Mouse (Mus musculus): ENCODE measurements around the gene Ankmy1. TPM values are rescaled to one million over a fixed set of nuclear protein-coding genes. Genes with fewer than 3 reads are reported as not detected.
A peak's percentile ranks its signal among the peaks of the same experiment; 100 is the strongest.

Gene Ankmy1
- 0.20 and 0.43 TPM in 2 replicates for polyA plus RNA-seq (2015; fragmentation: Nextera tagmentation; extraction: Ambion mirVana)

GRCm38 (mm10) chr1:92902786-92903185, at the start of gene Ankmy1:
TSS of gene Ankmy1 (minus strand) at chr1:92902906.
- Histone ChIP-seq H3K9me3 (no peaks in the 10 kb centered on the region), H3K4me3 (0 out of 2 replicates have a peak within 1 kb of the TSS, but pooled peaks have one; percentile 3), H3K9ac (no peak within 1 kb of the TSS), H3K4me1 (peaks cover 18% of the 10 kb centered on the region), H3K36me3 (no peaks in the 10 kb centered on the region), H3K27me3 (peaks cover 13% of the 10 kb centered on the region; the same call in 1 of the 2 replicates), H3K27ac (no peak within 1 kb of the TSS), H3K4me2 (peak within 1 kb of the TSS; percentile 35)
- WGBS, result 1% methylated on average over 15 of the region's 15 CpGs
- no peak for ATAC-seq (ENCODE audit: insufficient number of reproducible peaks, low FRiP score, low TSS enrichment, low read depth)

GRCm38 (mm10) chr1:92950607-92951006, 47.9 kb upstream of the Ankmy1 start, which contains the start of gene Gpr35:
TSS of gene Gpr35 (plus strand) at chr1:92950865.
- 65% methylated on average over 5 of the region's 5 CpGs for WGBS
- Histone ChIP-seq H3K4me3 (no peak within 1 kb of the TSS), H3K4me1 (no peaks in the 10 kb centered on the region), H3K9me3 (no peaks in the 10 kb centered on the region), H3K27me3 (no peaks in the 10 kb centered on the region), H3K4me2 (no peak within 1 kb of the TSS), H3K9ac (no peak within 1 kb of the TSS), H3K27ac (no peak within 1 kb of the TSS), H3K36me3 (peaks cover 40% of the 10 kb centered on the region)
- no peak for ATAC-seq (ENCODE audit: insufficient number of reproducible peaks, low FRiP score, low TSS enrichment, low read depth)

GRCm38 (mm10) chr1:92949426-92949825, 46.7 kb upstream of the Ankmy1 start:
- Histone ChIP-seq H3K27me3 (no peaks in the 10 kb centered on the region), H3K27ac (no peak overlapping the region), H3K36me3 (peaks cover 51% of the 10 kb centered on the region), H3K9ac (no peak overlapping the region), H3K9me3 (no peaks in the 10 kb centered on the region), H3K4me3 (no peak overlapping the region), H3K4me1 (no peaks in the 10 kb centered on the region), H3K4me2 (no peak overlapping the region)
- WGBS, result 55% methylated on average over 6 of the region's 6 CpGs
- ATAC-seq (ENCODE audit: insufficient number of reproducible peaks, low FRiP score, low TSS enrichment, low read depth), result no peak

GRCm38 (mm10) chr1:92947966-92948365, 45.3 kb upstream of the Ankmy1 start:
- no peak for ATAC-seq (ENCODE audit: insufficient number of reproducible peaks, low FRiP score, low TSS enrichment, low read depth)
- Histone ChIP-seq H3K4me1 (no peaks in the 10 kb centered on the region), H3K4me3 (no peak overlapping the region), H3K27ac (no peak overlapping the region), H3K36me3 (peaks cover 65% of the 10 kb centered on the region), H3K27me3 (no peaks in the 10 kb centered on the region), H3K9me3 (no peaks in the 10 kb centered on the region), H3K4me2 (no peak overlapping the region), H3K9ac (no peak overlapping the region)
- 98% methylated on average over 3 of the region's 3 CpGs for WGBS

- Histone ChIP-seq H3K27ac (no peak overlapping the region), H3K9ac (no peak overlapping the region), H3K4me1 (no peaks in the 10 kb centered on the region), H3K27me3 (no peaks in the 10 kb centered on the region), H3K9me3 (no peaks in the 10 kb centered on the region), H3K4me2 (no peak overlapping the region), H3K36me3 (peaks cover 92% of the 10 kb centered on the region), H3K4me3 (no peak overlapping the region)
- 92% methylated on average over 19 of the region's 19 CpGs for WGBS
- ATAC-seq (ENCODE audit: insufficient number of reproducible peaks, low FRiP score, low TSS enrichment, low read depth), result no peak
Measured at GRCm38 (mm10) chr1:92943219-92943989, 40.7 kb upstream of the Ankmy1 start.

GRCm38 (mm10) chr1:92939746-92940145, 37.0 kb upstream of the Ankmy1 start:
- Histone ChIP-seq H3K9me3 (no peaks in the 10 kb centered on the region), H3K36me3 (peaks cover 57% of the 10 kb centered on the region), H3K4me3 (no peak overlapping the region), H3K27ac (no peak overlapping the region), H3K4me1 (peaks cover 13% of the 10 kb centered on the region), H3K9ac (no peak overlapping the region), H3K27me3 (no peaks in the 10 kb centered on the region), H3K4me2 (no peak overlapping the region)
- ATAC-seq (ENCODE audit: insufficient number of reproducible peaks, low FRiP score, low TSS enrichment, low read depth), result no peak
- WGBS, result 92% methylated on average over 4 of the region's 4 CpGs

GRCm38 (mm10) chr1:92937797-92938196, 35.1 kb upstream of the Ankmy1 start:
- Histone ChIP-seq H3K9me3 (no peaks in the 10 kb centered on the region), H3K36me3 (peaks cover 39% of the 10 kb centered on the region), H3K9ac (no peak overlapping the region), H3K4me3 (no peak overlapping the region), H3K27me3 (no peaks in the 10 kb centered on the region), H3K4me2 (no peak overlapping the region), H3K4me1 (peaks cover 18% of the 10 kb centered on the region), H3K27ac (no peak overlapping the region)
- WGBS, result 93% methylated on average over 3 of the region's 3 CpGs
- no peak for ATAC-seq (ENCODE audit: insufficient number of reproducible peaks, low FRiP score, low TSS enrichment, low read depth)

- Histone ChIP-seq H3K9me3 (no peaks in the 10 kb centered on the region), H3K27me3 (no peaks in the 10 kb centered on the region), H3K4me1 (peaks cover 18% of the 10 kb centered on the region), H3K36me3 (peaks cover 25% of the 10 kb centered on the region), H3K27ac (no peak overlapping the region), H3K9ac (no peak overlapping the region), H3K4me3 (no peak overlapping the region), H3K4me2 (no peak overlapping the region)
- 85% methylated on average over 3 of the region's 3 CpGs for WGBS
- no peak for ATAC-seq (ENCODE audit: insufficient number of reproducible peaks, low FRiP score, low TSS enrichment, low read depth)
Measured at GRCm38 (mm10) chr1:92936467-92936866, 33.8 kb upstream of the Ankmy1 start.

GRCm38 (mm10) chr1:92935977-92936376, 33.3 kb upstream of the Ankmy1 start:
- no peak for ATAC-seq (ENCODE audit: insufficient number of reproducible peaks, low FRiP score, low TSS enrichment, low read depth)
- Histone ChIP-seq H3K36me3 (peaks cover 24% of the 10 kb centered on the region), H3K4me1 (peaks cover 18% of the 10 kb centered on the region), H3K27ac (no peak overlapping the region), H3K4me2 (peak overlapping the region; percentile 74), H3K27me3 (no peaks in the 10 kb centered on the region), H3K4me3 (peak overlapping the region; percentile 80; the same call in 1 of the 2 replicates), H3K9me3 (no peaks in the 10 kb centered on the region), H3K9ac (no peak overlapping the region)
- 55% methylated on average over 2 of the region's 2 CpGs for WGBS

- Histone ChIP-seq H3K27ac (peak overlapping the region; percentile 98), H3K4me2 (peak overlapping the region; percentile 74), H3K4me3 (peak overlapping the region; percentile 80), H3K36me3 (peaks cover 21% of the 10 kb centered on the region), H3K9me3 (no peaks in the 10 kb centered on the region), H3K27me3 (no peaks in the 10 kb centered on the region), H3K9ac (peak overlapping the region; percentile 70), H3K4me1 (peaks cover 18% of the 10 kb centered on the region)
- 17% methylated on average over 10 of the region's 10 CpGs for WGBS
- no peak for ATAC-seq (ENCODE audit: insufficient number of reproducible peaks, low FRiP score, low TSS enrichment, low read depth)
Measured at GRCm38 (mm10) chr1:92935054-92935962, 32.6 kb upstream of the Ankmy1 start.

GRCm38 (mm10) chr1:92934182-92934827, 31.6 kb upstream of the Ankmy1 start, which contains the start of gene Capn10:
TSS of gene Capn10 (plus strand) at chr1:92934376.
- Histone ChIP-seq H3K9ac (peak within 1 kb of the TSS; percentile 70), H3K36me3 (peaks cover 11% of the 10 kb centered on the region), H3K9me3 (no peaks in the 10 kb centered on the region), H3K4me3 (peak within 1 kb of the TSS; percentile 80), H3K4me2 (peak within 1 kb of the TSS; percentile 74), H3K27ac (peak within 1 kb of the TSS; percentile 98), H3K4me1 (peaks cover 18% of the 10 kb centered on the region), H3K27me3 (no peaks in the 10 kb centered on the region)
- under 1% methylated on average over 45 of the region's 45 CpGs for WGBS
- peak; percentile 99 for ATAC-seq (ENCODE audit: insufficient number of reproducible peaks, low FRiP score, low TSS enrichment, low read depth)
